Mouse (Mus musculus) thymus, postnatal 4 days (tissue): ENCODE measurements around the gene Cc2d1a.

ENCODE experiments used
- DNase-seq: peaks from one replicate; pipeline ENCODE4 v3.0.0; 2021

The Cc2d1a gene

DNA sequence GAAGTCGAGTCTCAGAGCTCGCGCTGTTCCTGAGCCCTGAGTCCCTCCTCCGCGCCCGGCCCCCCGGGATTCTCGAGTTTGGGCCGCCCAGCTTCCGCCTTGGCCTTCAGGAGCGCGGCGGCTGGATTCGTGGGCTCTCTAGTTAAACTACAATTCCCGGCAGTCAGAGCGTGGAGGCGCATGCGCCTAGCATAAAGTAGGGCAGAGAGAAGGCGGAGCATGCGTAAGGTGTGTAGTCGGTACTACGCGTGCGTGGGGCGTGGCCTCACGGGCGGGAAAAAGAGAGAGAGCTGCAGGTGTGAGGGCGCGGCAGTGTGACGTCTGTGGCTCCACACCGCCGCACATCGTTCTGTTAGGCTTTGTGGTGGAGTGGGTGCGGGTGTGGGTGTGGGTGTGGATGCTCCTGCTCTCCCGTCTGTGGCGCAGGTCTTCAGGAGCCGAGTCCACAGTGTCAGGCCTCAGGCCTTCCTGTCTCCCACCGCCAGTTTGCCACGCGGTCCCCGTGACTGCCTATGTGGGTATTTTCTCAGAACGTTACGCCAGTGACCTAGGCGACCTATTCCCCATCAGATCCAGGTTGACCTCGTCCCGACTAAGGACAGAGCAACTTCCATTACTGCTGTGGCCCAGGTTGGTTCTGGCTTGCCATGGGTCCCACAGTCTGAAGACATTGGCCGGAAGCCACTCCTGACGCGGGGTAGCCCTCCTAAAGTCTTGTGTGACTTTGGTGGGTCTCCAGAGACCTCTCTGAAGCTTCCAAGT lies at the start of gene Cc2d1a, which contains the start of gene 4930432K21Rik:
Gene Cc2d1a, minus strand, starts transcription at position 168 of the 762 bp plus-strand sequence.
Gene 4930432K21Rik, plus strand, starts transcription at position 257 of the 762 bp plus-strand sequence.
- peak; percentile 96 for DNase-seq

DNA sequence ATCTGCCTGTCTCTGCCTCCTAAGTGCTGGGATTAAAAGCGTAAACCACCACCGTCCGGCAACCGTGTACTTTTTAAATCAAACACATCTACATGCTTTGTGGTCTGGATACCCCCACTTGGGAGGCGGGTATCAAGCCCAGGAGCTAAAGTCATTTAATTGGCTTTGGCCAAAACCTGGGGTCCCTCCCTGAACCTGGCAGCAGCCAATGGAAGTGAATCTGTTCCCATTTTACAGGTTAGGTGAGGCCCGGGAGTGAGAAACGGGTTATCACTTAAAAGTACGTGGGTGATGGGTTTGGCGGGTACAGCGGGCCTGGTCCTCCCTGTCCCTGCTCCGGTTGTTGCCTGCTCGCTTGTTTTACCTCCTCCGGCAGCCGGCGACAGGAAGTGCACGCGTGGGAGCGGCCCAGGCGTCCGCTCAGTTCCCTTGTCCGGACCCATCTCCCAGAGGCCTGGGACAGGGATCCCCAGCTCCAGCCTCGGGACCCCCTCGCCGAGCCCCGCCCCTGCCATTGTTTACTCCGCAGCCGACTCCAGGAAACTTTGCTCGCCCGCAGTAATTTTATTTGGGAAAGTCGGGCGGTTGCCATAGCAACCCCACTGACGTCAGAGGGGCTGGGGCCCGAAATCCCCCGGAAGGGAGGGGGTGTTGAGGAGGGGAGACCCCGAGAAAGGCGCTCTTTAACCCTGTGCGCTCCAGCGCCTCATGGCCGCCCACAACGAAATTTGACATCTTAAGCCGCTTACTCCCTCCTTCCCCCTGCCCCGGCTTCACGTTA lies 49.6 kb upstream of the Cc2d1a start:
- peak; percentile 86 for DNase-seq

DNA sequence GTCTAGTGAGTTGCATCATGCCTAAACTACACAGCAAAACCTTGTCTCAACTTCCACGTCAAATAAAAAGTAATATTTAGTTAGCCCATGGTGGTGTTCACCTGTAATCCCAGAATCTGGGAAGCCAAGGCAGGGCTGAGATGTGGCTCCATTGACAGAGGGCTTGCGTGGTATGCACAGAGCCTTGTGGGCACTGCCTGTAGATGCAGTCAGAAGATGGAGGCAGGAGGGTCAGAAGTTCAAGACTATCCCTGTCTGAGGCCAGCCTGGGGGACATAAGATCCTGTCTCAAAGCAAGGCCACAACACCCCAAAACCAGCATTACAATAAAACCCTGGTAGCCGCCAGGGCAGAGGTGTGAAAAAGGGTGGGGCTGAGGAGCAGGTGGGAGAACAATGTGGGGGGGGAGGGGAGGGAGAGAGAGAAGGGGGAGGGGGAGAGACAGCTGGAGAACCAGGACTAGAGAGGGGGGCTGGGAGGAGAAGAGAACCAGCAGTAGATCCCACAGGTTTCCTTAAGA lies 46.5 kb upstream of the Cc2d1a start:
- no peak for DNase-seq

DNA sequence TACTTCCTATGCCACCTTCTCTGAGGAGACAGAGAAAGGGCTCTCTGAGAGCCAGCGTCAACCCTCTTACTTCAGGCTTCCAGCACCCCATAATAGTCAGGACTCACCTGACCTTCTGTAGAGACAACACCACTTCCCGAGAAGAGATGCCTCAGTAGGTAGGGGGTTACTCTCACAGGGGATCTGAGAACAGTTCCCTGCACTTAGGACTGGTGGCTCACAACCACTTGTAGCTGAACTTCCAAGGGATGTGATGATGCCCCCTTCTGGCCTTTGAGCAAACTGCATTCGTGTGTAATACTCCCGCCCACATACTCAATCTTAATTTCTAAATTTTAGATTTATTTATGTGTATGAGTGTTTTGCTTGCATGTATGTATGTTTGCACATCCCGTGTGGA lies 45.8 kb upstream of the Cc2d1a start:
- peak; percentile 47 for DNase-seq

DNA sequence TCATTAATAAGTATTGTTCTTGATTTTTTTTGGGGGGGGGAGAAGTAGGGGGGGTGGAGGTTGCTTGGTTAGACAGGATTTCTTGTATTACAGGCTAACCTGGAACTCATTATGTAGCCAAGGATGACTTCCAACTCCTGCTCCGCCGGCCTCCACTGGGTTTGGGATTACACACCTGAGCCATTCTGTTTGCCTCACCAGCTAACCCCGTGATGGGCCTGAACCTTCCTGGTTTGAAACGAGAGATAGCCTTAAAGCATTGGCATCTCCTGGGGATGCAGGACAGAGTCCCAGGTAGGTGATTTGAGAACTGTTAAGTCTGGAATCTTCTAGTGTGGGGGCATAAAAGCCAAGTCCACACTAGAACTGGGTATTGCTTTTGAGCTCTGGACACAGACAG lies 45.4 kb upstream of the Cc2d1a start:
- no peak for DNase-seq

DNA sequence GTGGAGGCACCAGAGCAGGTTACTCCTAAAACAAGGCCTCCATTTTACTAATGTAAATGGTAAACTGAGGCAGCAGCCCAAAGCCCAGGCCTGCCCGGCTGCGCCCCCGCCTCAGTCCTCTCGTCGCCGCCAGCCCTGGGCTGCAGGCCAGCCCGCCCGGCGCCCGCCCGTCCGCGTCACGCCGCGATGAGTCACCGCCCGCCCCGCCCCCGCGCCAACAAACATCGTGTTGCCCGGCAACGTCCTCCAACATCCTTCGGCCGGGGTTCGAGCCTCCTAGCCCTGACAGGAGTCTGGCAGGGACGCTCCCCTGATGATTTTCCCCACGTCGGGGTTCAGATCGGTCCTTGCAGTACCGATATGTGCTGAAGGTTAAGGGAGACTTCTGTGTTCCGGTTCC lies 44.8 kb upstream of the Cc2d1a start:
- DNase-seq: peak; percentile 74

DNA sequence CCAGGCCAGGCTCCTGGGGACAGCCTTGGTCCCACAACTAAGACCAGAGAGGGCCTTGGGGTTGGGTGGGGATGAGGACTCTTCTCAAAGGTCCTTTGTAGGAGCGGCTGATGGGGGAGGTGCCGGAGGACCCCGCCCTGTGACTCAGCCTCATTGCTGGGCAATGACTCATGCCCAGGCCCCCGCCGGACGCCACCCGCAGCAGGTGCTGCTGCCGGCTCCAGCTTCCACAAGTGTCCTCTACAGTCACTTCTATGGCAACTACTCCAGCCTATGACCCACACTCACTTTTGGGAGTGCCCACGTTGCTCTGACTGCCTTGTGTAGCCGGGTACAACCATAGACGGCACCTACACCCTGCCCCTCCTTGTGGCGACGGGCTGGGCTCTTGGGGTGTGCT lies 44.3 kb upstream of the Cc2d1a start:
- no peak for DNase-seq

DNA sequence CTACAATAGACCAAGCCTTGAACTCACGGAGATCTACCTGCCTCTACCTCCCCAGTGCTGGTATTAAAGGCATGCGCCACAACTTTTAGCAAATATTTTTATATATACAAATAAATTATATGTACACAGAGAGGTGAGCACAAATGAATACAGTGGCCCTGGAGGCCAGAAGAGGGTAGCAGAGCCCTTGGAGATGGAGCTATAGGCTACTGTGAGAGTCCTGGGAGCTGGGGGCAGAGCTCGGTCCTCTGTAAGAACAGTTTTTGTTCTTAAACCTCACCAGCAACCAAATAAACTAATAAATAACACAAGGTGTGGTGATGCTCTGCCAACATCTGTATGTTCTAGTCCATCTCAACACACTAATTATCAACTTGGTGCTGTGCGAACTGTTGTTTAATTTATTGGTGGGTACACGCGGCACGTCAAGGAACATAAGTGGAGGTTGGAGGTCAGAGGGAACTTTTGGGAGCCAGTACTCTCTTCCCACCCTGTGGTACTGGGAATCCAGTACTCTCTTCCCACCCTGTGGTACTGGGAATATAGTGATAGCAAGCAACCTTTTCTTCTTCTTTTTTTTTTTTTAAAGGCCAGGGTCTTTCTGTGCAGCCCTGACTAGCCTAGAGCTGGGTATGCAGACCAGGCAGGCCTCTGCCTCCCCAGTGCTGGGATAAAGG lies 42.6 kb upstream of the Cc2d1a start:
- DNase-seq: peak; percentile 47

DNA sequence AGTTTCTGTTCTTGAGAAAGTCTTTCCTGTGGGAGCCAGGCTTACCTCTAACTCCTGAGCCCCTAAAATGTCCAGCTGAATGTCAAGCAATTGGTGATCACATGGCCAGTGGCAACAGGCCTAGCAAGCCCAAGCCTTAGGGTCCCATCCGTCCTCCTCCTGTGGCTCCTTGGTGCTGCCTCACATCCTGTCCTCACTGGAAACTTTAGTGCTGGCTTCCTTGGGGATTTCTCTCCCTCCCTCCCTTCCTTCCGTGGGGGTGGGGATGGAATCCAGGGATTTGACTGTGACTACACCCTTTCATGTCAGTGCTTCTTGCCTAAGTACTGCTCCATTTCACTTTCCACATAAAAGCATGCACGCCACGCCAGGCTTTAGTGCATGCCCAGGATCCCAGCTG lies 41.9 kb upstream of the Cc2d1a start:
- no peak for DNase-seq

DNA sequence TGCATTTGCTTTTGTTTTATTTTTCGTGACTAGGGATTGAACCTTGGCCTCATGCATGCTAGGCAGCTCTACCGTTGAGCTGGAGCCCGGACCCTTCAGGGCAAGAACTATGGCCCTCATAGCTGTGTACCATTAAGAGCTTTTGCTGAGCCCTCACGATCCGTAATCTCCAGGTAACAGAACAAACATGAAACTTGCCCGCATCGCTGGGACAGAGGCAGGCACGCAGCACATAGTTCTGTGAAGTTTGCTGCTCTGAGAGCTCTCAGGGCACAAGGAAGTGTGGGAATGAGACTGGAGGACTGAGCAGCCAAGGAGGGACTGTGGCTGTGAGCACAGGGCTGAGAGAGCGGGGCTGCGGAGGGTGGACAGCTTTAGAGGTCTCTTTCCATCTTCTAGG lies 40.9 kb upstream of the Cc2d1a start:
- no peak for DNase-seq

DNA sequence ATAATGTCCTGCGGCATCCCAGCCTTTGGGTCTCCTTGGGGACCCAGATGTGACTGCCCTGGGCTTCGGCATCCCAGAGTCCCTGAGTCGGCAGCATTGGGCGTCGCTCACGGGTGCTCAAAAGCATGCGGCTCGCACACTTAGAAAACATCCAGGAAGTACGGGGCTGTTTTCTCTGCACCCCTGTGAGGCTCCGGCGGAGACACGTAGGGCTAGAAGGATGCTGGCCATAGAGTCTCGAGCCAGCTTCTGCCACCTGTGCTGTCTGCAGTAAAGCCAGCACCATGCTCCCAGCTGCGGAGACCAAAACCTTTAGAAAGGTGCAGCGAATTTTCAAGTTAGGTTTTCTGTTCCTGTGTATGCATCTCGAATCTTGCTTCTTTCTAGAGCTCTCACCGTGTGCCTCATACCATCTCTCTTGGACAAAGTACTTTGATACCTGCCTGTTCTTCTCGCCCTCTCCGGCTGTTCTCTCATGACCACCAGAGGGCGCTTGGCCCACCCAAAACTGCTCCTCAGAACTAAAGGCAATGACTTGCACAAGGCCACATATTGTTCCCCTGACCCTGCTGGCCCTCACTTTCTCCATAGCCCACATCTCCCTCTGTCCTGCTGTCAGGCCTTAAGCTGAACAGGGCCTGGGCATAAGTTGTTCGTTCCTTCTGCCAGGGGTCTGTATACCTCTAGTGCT lies 39.5 kb upstream of the Cc2d1a start:
- DNase-seq: peak; percentile 88

DNA sequence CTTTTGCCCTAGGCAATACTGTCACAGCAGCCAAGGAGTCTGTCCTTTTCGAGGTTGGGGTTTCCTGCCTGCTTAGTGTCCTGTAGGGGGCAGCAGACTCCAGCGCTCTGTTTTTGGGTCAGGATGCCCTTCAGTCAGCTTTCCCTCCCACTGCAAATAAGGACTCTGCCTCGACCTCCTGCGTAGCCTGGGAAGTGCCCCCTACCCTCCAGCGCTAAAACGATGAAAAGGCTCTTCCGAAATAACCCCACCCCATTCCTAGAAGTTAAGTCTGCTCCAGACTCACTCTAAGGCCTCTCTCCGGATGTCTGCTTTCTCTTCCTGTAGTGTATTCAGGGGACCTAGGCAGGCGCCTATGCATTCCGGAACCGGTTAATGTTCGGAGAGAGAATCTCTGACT lies 38.8 kb upstream of the Cc2d1a start:
- peak; percentile 79 for DNase-seq

DNA sequence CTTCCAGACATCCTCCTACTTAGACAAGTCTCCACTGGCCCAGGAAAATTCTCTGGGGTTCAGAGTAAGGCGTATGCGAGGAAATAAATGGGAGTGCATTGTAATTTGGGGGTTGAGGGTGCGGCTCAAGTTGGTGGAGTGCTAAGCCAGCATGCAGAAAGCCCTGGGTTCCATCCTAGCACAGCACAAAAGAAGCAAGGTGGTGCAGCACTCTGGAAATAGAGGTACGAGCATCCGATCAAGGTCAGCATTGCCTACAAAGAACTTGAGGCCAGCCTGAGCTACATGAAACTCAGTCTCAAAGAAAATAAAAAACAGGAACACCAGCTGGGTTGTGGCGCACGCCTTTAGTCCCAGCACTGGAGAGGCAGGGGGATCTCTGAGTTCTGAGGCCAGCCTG lies 37.4 kb upstream of the Cc2d1a start, which contains the start of gene Nanos3:
Gene Nanos3, minus strand, starts transcription at position 101 of the 400 bp plus-strand sequence.
- DNase-seq: no peak

DNA sequence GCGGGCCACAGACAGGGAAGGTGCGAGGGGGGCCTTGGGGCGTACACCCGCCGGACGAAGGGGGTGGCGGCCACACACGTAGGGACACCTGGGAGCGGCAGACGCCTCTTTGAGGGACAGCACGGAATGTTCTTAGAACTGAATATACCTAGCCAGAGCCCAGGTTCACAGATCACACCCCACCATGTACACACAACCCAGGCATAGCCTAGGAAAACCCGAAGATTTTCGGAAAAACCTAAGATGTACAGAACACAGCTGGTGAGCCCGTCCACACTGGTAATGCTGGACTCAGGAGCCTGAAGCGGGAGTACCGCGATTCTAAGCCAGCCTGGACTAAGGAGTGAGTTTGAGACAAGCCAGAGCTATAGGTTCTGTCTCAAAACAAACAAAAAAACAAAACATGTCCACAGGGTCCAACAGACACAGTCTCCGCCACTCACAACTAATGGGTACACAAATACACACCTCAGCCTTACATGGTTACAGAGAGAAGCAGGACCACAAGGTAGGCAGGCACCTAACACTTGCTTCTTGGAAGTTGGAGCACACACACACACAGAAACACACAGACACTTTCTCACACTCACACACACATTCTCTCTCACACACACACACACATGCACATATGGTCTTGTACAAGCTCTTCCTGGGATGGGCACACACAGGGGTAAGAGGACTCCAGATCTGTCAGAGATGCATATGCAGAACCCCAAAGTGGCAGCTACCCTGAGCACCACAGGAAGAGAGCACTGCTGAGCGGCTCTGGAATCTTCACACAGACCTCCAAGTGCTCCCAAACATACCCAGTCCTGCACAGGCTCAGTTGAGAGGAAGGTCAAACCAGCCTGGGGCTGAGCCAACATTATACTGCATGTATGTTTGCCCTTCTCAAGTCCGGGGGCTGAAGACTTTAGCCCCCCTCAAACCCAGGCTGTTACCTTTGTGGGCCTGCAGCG lies 36.6 kb upstream of the Cc2d1a start:
- DNase-seq: peak; percentile 34

DNA sequence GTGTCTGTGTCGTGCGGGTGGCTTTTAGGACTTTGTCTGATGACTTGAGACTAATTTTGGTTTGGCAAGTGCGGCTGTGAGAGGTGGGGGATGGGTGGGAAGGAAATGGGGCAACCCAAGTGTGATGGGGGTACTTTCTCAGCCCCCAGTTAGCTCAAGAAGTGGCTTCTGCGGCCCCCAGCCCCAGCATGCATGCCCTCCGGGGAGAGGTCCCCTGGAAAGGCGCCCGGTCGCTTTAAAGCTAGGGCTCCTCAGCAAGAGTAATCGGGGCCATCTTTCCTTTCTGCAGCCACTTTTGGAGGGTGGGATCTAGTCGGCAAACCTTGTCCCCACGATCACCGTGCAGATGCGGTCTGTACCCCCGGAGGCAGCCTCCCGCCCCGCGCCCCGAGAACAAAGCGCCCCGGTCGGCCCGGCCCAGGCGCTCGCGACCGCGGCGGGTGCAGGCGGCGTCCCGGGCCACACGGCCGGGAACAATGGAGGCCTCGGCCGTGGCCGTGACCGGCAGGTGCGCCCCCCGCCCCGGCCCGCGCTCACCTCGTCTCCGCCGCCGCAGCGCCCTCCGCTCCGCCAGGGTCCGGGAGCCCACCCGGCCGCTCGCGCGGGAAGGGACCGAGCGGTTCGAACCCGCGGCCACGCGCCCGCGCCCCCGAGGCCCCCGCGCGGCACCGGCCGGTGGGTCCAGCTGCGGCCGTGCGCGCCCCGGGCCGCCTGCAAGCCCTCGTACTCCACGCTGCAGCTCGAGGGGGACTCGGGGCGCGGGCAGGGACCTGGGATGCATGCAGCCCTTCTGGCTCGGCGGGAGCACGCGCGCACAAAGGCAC lies 35.7 kb upstream of the Cc2d1a start:
- DNase-seq: peak; percentile 83

DNA sequence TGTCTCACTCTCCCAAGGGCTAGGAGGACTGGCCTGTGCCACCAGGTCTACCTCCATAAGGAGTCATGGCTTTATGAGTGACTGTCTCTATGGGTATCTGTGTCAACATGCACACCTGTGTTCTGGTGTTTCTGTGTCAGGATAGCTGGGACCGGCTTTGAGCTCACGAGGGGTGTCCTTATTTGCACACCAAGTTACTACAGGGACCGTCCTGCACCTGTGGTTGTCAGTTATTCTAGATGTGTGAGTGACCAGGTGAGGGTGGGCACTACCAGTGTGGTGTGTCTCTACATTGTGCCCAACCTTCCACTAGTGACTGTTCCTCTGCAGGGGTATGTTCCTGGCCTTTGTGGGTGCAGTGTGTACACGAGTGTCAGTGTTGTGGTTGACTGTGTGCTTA lies 35.1 kb upstream of the Cc2d1a start:
- no peak for DNase-seq

DNA sequence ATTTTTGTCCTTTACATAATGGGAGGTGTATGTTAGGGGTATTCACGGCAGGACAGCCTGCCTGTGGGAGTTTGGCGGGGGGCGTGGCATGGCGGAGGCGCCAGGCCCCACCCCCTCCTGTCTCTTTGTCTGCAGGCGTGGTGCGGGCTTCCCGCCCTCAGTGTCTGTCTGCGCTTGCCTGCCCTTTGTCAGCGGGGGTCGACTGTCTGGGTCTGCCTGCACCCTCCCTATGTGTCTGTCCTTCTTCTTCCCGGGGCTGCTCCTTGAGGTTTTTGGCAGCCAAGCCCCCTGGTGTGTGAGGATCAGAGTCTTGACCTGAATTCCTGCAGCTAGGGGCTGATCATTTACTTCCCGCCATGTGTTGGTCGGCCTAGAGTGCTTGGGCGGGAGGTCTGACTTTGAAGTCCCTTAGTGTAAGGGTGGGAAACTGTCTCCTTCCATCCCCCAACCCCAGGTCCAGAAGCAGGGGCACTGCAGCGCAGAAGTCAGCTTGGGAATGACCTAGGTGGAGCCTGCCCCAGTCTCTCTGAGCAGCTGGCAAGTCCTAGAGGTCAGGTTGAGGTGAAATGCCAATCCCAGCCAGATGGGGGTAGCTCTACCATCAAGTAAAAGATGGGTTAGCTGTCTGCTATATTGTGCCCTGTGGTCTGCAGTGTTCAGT lies 32.9 kb upstream of the Cc2d1a start:
- DNase-seq: peak; percentile 89

DNA sequence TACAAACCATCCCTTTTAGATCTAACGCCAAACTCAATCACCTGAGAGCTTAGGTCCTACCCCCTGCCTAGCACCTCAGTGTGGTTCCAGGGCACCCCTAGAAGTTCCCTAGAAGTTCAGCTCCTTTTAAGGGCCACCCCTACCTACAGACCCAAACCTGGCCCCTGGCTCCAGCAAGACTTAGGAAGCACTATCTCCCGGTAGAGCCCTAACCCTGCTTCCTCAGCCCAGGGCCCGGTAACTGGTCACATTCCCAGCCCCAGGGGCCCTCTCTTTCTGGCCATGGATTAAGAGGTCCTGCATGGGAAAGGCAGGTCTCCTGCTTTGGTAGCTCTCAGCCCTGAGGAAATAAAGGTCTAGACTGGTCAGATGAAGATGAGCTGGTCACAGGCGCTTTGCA lies 32.2 kb upstream of the Cc2d1a start:
- DNase-seq: peak; percentile 35

DNA sequence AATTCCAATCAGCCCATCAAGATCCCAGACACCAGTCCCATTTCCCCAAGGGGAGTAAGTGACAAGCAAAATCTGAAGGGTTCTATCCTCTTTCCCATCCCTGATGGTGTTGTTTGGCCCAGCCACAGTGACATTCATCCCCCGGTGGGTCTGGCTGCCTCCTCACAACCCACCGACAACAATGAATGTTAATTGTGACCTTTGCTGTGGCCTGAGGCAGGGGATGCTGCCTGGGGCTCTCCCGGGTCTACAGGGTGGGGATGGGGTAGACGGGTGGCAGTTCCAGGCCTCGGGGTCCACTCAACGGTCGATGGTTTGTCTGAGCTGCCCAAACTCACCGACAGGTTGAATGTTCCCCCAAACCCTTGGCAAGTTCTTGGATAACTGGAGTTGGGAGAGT lies 30.9 kb upstream of the Cc2d1a start:
- DNase-seq: no peak

DNA sequence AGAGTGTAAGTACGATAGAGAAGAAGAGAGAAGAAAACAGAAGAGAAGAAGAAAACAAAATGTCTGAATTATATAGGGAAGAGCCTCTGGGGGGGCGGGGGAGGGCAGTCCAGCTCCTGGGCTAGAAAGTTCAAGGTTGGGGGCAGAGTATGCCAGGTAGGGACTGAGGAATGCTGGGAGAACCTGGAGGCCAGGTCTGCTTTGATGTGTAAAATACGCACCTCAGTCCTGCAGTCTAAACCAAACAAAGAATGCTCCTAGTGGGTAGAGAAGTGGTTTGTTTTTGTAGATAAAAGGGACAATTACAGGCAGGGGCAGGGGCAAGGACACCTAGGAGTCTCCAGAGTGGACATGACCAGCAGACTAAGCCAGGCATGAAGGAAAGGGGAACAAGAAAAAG lies 29.7 kb upstream of the Cc2d1a start:
- no peak for DNase-seq
